Mouse (Mus musculus) thymus, postnatal 0 days (tissue): ENCODE data around the gene Gprin3. TPM values are rescaled to one million over a fixed set of nuclear protein-coding genes. Genes with fewer than 3 reads are reported as not detected.
"Not testable (repeated sequence)": the region's sequence is repeated elsewhere in the genome, so short reads cannot be mapped to it uniquely, and the experiment has no call there.

Source experiments
- DNase-seq: peaks from one replicate; pipeline ENCODE4 v3.0.0-alpha.2; 2015; ENCODE audit warnings: low spot score
- polyA plus RNA-seq: library from polyadenylated mRNA; unstranded; fragments of >200 nt; fragmentation: Nextera tagmentation; extraction: Ambion mirVana; gene quantifications from 2 replicates; pipeline ENCODE4 v1.2.1, GENCODE M21; 2015

Gene Gprin3
- polyA plus RNA-seq, 1 experiment from 2014 or later, result 0.69 TPM

DNA sequence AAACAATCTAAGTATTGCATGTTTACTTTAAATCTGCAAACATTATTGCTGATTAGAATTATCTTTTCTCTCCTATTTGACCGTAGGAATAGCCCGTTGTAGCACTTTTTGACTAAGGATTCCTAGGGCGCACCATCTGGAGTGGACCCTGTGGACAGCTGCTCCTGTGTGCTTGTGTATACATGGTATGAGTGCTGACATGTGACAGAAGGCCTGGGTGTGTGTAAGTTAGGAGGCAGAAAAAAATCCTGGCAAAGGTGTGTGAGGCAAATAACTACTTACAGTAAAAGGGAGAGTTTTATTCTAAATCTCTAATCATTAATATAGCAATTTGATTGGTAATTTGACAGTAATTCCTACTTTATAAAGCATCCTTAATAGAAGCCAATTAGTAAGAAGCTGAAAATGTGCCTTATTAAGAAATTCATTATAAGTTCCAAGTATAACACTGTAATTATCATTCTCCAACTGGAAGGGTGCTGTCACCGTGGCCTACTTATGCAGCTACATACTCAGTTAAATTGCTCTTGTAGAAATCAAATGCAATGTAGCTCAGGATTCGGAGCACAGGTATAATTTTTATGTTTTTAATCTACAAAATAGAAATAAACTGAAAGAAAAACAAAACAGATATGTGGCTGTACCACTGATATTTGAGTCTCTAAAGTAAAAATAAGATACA is 74.8 kb downstream of the Gprin3 start:
- no peak for DNase-seq

DNA sequence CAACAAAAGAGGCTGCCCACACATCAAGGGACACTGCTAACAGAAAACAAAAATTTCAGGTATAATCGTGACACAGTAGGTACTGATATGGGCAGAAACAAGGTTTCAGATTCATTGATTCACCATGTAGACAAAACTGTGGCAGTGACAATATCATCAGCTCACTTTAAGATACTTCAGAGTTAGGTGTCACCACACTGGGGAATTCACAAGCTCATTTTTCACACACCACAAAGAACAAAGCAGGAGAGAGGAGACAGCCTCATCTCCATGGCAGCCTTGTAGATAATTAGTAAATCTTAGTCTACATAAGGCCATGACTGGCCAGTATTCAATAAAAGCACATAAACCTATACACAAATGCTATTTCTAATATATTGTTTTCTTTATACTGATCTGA is 77.4 kb downstream of the Gprin3 start:
- no peak for DNase-seq

DNA sequence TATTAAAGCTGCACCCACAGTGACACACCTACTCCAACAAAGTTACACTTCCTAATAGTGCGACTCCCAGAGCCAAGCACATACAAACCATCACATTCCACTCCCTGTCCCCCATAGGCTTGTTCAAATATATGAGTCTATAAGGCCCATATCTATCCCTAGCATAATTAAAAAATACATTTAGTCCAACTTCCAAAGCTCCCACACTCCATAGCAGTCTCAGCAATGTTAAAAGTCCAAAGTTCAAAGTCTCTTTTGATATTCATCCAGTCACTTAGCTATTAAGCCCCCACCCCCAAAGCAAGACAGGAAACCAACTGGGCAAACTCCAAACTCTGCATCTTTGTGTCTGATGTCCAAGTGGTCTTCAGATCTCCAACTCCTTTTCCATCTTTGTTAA is 84.9 kb downstream of the Gprin3 start:
- no peak for DNase-seq

DNA sequence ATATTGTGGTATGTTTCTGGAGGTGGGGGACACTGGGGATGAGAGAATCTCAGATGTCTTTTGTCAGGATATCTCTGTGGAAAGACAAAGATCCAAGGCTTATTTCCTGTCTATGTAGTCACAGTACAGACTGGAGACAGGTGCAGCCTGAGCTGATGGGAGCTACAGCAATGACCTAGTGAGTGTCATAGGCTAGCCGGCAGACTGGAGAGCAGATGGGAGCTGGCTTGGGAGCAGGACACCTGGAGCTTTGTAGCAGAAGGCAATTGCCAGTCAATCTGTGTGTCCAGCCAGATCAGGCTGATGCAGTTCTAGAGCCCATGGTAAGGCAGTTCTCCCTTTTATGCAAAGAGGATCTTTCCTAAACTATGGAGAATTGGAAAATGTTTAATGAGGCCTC is 97.8 kb downstream of the Gprin3 start:
- no peak for DNase-seq

DNA sequence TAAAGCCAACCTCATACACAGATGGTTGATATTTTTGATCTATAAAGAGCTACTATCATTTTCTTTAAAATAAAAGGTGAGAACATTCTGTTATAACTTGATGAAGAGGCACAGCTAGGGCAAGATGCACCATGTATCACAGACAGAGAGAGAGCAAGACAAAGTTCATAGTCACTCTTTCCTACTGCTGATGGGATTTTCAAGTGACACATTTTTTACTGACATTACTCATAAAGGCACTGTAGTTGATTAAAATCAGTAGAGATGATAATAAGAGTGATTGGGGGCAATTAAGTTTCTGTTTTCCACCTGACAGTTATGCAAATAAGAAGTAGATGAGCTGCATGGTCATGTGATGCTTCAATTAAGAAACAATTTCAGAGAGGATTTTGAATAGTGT is 110.2 kb downstream of the Gprin3 start:
- no peak for DNase-seq

DNA sequence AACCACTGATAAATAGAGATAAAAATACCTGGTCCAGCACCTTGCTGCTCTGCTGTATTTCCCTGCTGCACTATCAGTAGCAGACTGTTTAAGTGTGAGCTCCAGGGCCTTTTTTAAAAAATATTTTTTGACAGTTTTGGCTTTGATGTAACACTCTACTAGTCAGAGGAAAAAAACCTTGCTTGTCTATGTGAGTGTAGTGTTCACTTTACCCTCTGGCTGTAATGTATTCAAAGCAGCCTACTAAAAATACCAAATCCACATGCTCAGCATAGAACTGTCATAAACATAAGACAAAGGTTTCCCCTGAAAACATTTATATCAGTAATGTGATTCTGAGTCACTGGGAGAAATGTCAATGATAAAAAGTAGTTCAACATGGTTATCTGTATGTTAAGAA is 111.0 kb downstream of the Gprin3 start:
- DNase-seq, result no peak

DNA sequence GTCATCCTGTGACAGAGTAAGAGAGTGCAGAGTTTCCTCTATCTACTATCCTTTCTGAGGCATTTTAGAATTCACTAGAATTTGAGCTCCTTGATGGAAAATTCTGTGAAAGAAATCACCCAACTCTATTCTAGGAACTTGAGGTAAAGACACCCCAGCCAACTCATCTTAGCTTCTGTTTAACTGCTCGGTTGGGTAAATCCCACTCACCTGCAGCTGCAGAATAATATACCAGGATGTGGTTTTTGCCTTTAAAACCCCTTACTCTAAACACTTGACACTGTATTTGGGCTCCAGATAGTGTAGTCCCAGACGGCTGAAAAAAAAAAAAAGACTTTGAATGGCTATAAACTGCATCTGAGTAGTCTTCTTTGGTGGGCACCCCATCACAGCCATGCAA is 112.9 kb downstream of the Gprin3 start:
- peak; percentile 45 for DNase-seq

DNA sequence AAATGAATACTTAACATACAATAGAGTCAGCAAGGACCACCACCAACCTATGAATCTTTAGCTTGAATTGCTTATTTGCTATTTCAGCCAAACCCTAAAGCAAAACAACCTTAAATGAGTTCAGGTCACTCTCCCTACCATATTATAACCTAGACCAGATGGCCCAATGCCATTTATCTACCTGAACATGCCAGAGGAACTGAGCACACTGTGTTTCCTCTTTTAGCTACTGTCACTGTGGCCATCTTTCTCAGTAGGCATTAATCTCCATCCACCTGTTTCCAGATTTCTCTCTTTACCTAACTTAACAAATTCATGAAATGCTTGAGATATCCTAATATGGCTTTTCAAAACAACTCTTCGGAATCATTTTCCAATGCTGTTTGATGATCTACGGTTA is 114.9 kb downstream of the Gprin3 start:
- no peak for DNase-seq

DNA sequence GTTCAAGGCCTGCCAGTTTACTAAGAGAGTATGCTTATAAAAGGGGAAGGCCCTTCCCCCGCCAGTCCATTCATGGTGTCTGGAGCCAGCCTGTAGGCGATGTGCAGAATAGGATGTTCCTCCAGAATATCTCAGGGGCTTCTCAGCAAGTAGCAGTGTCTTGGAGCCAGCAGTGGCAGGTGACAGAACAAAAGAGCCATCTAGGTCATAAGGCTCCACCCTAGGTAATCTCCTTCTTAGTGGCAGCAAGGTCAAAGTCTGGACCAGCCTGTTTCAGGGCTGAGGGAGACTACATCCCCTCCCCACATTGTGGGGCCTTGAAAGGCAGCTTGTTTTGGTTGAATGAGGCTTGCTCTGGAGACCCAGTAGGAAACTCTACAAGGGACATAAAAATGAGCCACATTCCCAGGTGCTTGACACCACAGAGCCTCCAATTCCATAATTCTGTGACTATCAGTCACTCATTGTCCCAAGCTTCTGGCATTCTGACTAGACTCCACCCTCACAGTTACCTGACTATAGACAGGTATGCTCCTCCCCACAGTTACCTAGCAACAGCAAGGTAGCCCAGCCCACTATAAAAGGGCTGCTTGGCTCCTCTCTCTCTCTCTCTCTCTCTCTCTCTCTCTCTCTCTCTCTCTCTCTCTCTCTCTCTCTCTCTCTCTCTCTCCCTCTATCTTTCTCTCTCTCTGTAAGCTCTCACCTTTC is 121.7 kb downstream of the Gprin3 start:
- not testable (repeated sequence) for DNase-seq

DNA sequence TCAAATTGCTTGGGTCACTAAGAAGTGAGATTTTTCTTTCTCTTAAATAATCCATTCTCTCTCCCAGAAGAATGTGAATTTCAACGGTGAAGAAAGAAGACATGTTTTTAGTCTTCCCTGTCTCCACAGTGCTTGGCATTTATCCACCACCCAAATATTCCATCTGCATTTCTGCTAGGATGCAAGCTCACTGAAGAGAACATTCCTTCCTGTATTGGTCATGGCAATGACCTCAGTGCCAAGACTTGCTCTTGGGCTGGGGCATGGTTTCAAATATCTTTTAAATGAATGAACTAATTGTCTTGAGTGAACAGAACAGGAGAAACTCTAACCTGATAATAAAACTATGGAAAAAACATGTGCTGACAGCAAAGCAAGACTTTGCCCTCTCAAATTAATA is 123.1 kb downstream of the Gprin3 start:
- no peak for DNase-seq

Other genes with a start within 250 kb of the Gprin3 start
- 22.8 and 24.3 TPM in 2 replicates for gene Tigd2, start 217.4 kb downstream of the Gprin3 start, polyA plus RNA-seq